In the genomic region with DNA sequence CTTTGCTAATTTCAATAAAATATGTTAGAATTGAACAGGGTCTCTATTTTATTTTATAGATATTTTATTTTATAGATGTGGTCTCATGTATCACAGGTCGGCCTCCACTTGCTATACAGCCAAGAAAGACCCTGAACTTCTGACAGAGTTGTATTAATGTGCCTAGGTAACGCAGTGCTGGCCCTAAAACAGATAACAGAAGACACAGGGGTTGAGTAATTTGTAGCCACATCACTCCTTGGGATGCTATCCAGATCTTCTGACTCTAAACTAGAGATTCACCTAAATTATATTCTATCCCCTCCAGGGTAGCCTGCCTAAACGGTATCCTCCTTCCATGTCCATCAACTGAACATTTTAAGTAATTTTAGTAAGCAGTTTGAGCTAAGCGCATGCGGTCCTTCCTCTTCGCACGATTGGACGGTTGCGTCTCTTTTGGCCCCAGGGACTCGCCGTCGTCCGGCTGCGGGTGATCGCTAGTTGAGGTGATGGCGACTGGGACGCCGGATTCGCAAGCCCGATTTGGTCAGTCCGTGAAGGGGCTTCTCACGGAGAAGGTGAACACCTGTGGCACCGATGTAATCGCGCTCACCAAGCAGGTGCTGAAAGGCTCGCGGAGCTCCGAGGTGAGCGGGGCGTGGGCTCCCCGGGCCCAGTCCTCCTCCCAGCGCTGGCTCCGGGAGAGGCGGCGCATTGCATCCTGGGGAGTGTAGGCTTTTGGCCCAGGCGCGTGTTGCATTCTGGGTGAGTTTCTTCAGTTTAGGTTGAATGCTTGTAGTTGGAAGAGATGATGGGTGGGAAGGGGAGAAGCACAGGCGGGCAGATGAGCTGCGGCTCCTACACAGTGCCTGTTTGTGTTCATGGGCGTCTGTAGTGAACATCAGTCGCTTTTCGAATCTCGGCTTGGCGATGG, we compare ENCODE assay signal across 8 mouse cellular contexts. TPM values are rescaled to one million over a fixed set of nuclear protein-coding genes. Genes with fewer than 3 reads are reported as not detected.
DNase-seq lines count a peak whose midpoint lies in the region; ATAC-seq lines count a peak whose summit lies in the region.

A gene (plus strand): TSS at position 447 of the 913 bp plus-strand sequence.

- ATAC-seq in forebrain, embryonic 11.5 days (replicated peaks; ENCODE audit: low FRiP score), result peak; percentile 93
- ATAC-seq in heart, embryonic 16.5 days (replicated peaks; ENCODE audit: extremely low read depth, insufficient read depth, low FRiP score), result peak; percentile 96
- peak; percentile 91 for ATAC-seq in liver, embryonic 15.5 days (ENCODE audit: insufficient read depth)
- ATAC-seq in neural tube, embryonic 12.5 days (ENCODE audit: low FRiP score, low read depth), result peak; percentile 85

- H3K27me3 ChIP-seq in forebrain, embryonic 11.5 days (ENCODE audit: control insufficient read depth, insufficient read depth, low read length), result no peaks in the 10 kb centered on the region
- no peaks in the 10 kb centered on the region for H3K27me3 ChIP-seq in heart, embryonic 16.5 days (ENCODE audit: control insufficient read depth, insufficient read depth, low read length)
- H3K27me3 ChIP-seq in liver, embryonic 15.5 days, result no peaks in the 10 kb centered on the region
- H3K27me3 ChIP-seq in neural tube, embryonic 12.5 days (replicated peaks), result no peaks in the 10 kb centered on the region

- peak within 1 kb of the TSS; percentile 57 for H3K4me2 ChIP-seq in forebrain, embryonic 11.5 days (ENCODE audit: low read depth, low read length, severe bottlenecking)
- peak within 1 kb of the TSS; percentile 78 for H3K4me2 ChIP-seq in heart, embryonic 16.5 days (ENCODE audit: low read depth, low read length)
- H3K4me2 ChIP-seq in liver, embryonic 15.5 days, result peak within 1 kb of the TSS; percentile 75
- H3K4me2 ChIP-seq in neural tube, embryonic 12.5 days (replicated peaks), result peak within 1 kb of the TSS; percentile 63

- no peaks in the 10 kb centered on the region; the same call in 1 of the 2 replicates for H3K4me1 ChIP-seq in forebrain, embryonic 11.5 days (replicated peaks; ENCODE audit: control insufficient read depth, insufficient read depth, low read length)
- peaks cover 11% of the 10 kb centered on the region for H3K4me1 ChIP-seq in heart, embryonic 16.5 days (ENCODE audit: control insufficient read depth, insufficient read depth, low read length)
- peaks cover 13% of the 10 kb centered on the region for H3K4me1 ChIP-seq in liver, embryonic 15.5 days (replicated peaks)
- H3K4me1 ChIP-seq in neural tube, embryonic 12.5 days, result peaks cover 9% of the 10 kb centered on the region; the same call in 1 of the 2 replicates

- H3K9ac ChIP-seq in forebrain, embryonic 11.5 days (ENCODE audit: low read length), result peak within 1 kb of the TSS; percentile 82
- peak within 1 kb of the TSS; percentile 83 for H3K9ac ChIP-seq in heart, embryonic 16.5 days (ENCODE audit: low read length)
- H3K9ac ChIP-seq in liver, embryonic 15.5 days, result peak within 1 kb of the TSS; percentile 74
- peak within 1 kb of the TSS; percentile 69 for H3K9ac ChIP-seq in neural tube, embryonic 12.5 days

- peak; percentile 62 to 71 for DNase-seq in CD8-positive naive resting alpha-beta T cell, adult 2 months (ENCODE audit: low read depth in 2 of 2, low spot score in 2 of 2)
- peak; percentile 70 for DNase-seq in c-Kit-positive CD71-negative TER-119-negative erythroid progenitor cells, embryonic 14.5 days (ENCODE audit: low read depth)
- peak; percentile 89 for DNase-seq in forebrain, embryonic 11.5 days (ENCODE audit: low spot score)
- DNase-seq in kidney, postnatal 36 days, result peak; percentile 88 to 94
- peak; percentile 96 for DNase-seq in telencephalon, adult 2 months (ENCODE audit: low read depth, low spot score)

- H3K36me3 ChIP-seq in forebrain, embryonic 11.5 days (ENCODE audit: control insufficient read depth, insufficient read depth, low read length), result no peaks in the 10 kb centered on the region
- no peaks in the 10 kb centered on the region for H3K36me3 ChIP-seq in heart, embryonic 16.5 days (ENCODE audit: control insufficient read depth, insufficient read depth)
- no peaks in the 10 kb centered on the region for H3K36me3 ChIP-seq in liver, embryonic 15.5 days (replicated peaks)
- peaks cover 1% of the 10 kb centered on the region; the same call in 1 of the 2 replicates for H3K36me3 ChIP-seq in neural tube, embryonic 12.5 days

- H3K27ac ChIP-seq in forebrain, embryonic 11.5 days (ENCODE audit: low read depth, low read length), result 0 out of 2 replicates have a peak within 1 kb of the TSS, but pooled peaks have one; percentile 31
- peak within 1 kb of the TSS; percentile 17 for H3K27ac ChIP-seq in heart, embryonic 16.5 days (ENCODE audit: low read length)
- H3K27ac ChIP-seq in liver, embryonic 15.5 days (replicated peaks), result peak within 1 kb of the TSS; percentile 77
- H3K27ac ChIP-seq in neural tube, embryonic 12.5 days, result no peak within 1 kb of the TSS

- no peaks in the 10 kb centered on the region for H3K9me3 ChIP-seq in forebrain, embryonic 11.5 days (ENCODE audit: control insufficient read depth, low read length)
- no peaks in the 10 kb centered on the region for H3K9me3 ChIP-seq in heart, embryonic 16.5 days (replicated peaks; ENCODE audit: control insufficient read depth, low read length)
- no peaks in the 10 kb centered on the region for H3K9me3 ChIP-seq in liver, embryonic 15.5 days (replicated peaks)
- H3K9me3 ChIP-seq in neural tube, embryonic 12.5 days, result no peaks in the 10 kb centered on the region

- peak within 1 kb of the TSS; percentile 58 for H3K4me3 ChIP-seq in forebrain, embryonic 11.5 days (ENCODE audit: low read depth, low read length)
- peak within 1 kb of the TSS; percentile 70 for H3K4me3 ChIP-seq in heart, embryonic 16.5 days (ENCODE audit: low read length)
- peak within 1 kb of the TSS; percentile 82 for H3K4me3 ChIP-seq in liver, embryonic 15.5 days (replicated peaks)
- peak within 1 kb of the TSS; percentile 62 for H3K4me3 ChIP-seq in neural tube, embryonic 12.5 days

- WGBS in forebrain, embryonic 11.5 days, result 2% methylated on average over 44 of the region's 44 CpGs
- WGBS in heart, embryonic 16.5 days, result 3% methylated on average over 44 of the region's 44 CpGs
- 1% methylated on average over 44 of the region's 44 CpGs for WGBS in liver, embryonic 15.5 days (ENCODE audit: insufficient replicate concordance)
- 3% methylated on average over 44 of the region's 44 CpGs for whole genome bisulfite sequencing in neural tube, embryonic 12.5 days

RNA-seq across cellular contexts. Expression of the gene that starts here (rescaled TPM):
- 11.3 and 12.6 TPM in 2 replicates for polyA plus RNA-seq in forebrain, embryonic 11.5 days (2014; fragmentation: Nextera tagmentation; extraction: Ambion mirVana)
- polyA plus RNA-seq in heart, embryonic 16.5 days (2015; fragmentation: Nextera tagmentation; extraction: Ambion mirVana), result 13.7 and 14.9 TPM in 2 replicates
- polyA plus RNA-seq in liver, embryonic 15.5 days (2015; fragmentation: Nextera tagmentation; extraction: Ambion mirVana), result 4.0 and 4.9 TPM in 2 replicates
- polyA plus RNA-seq in neural tube, embryonic 12.5 days (2016; fragmentation: Nextera tagmentation; extraction: Ambion mirVana), result 17.2 TPM in 2 replicates
